8 mouse cellular contexts compared by ENCODE assay signal in genomic region chr16:64771431-64771818, GRCm38 (mm10). TPM values are rescaled to one million over a fixed set of nuclear protein-coding genes. Genes with fewer than 3 reads are reported as not detected.
A peak's percentile ranks its signal among the peaks of the same experiment; 100 is the strongest.
DNase-seq lines count a peak whose midpoint lies in the region; ATAC-seq lines count a peak whose summit lies in the region.

No protein-coding gene starts in this region.

- 87% methylated on average over 2 of the region's 2 CpGs for WGBS in heart, embryonic 14.5 days
- 89% methylated on average over 2 of the region's 2 CpGs for WGBS in hindbrain, embryonic 11.5 days
- 87% methylated on average over 2 of the region's 2 CpGs for WGBS in midbrain, embryonic 13.5 days

- no peaks in the 10 kb centered on the region for H3K9me3 ChIP-seq in heart, embryonic 14.5 days (ENCODE audit: control insufficient read depth, low read length)
- H3K9me3 ChIP-seq in hindbrain, embryonic 11.5 days (ENCODE audit: control insufficient read depth, low read length): no peaks in the 10 kb centered on the region
- H3K9me3 ChIP-seq in midbrain, embryonic 13.5 days: no peaks in the 10 kb centered on the region

- H3K27me3 ChIP-seq in heart, embryonic 14.5 days (ENCODE audit: control insufficient read depth, insufficient read depth, low read length): no peaks in the 10 kb centered on the region
- no peaks in the 10 kb centered on the region for H3K27me3 ChIP-seq in hindbrain, embryonic 11.5 days (ENCODE audit: control insufficient read depth, insufficient read depth, low read length)
- H3K27me3 ChIP-seq in midbrain, embryonic 13.5 days: peaks cover 6% of the 10 kb centered on the region; the same call in 1 of the 2 replicates

- peak overlapping the region; percentile 66 for H3K4me2 ChIP-seq in heart, embryonic 14.5 days (ENCODE audit: low read length)
- H3K4me2 ChIP-seq in hindbrain, embryonic 11.5 days (replicated peaks; ENCODE audit: low read depth, low read length): peak overlapping the region; percentile 17
- peak overlapping the region; percentile 55 for H3K4me2 ChIP-seq in midbrain, embryonic 13.5 days (replicated peaks)

- peaks cover 2 to 6% of the 10 kb centered on the region in 2 experiments; a peak in 2 of 4 replicates for H3K4me1 ChIP-seq in heart, embryonic 14.5 days (ENCODE audit: control insufficient read depth in 2 of 2, insufficient read depth in 2 of 2, low read length in 2 of 2)
- H3K4me1 ChIP-seq in hindbrain, embryonic 11.5 days (replicated peaks; ENCODE audit: control insufficient read depth, insufficient read depth, low read length): no peaks in the 10 kb centered on the region
- peaks cover 13% of the 10 kb centered on the region for H3K4me1 ChIP-seq in midbrain, embryonic 13.5 days (replicated peaks)

- H3K4me3 ChIP-seq in heart, embryonic 14.5 days (ENCODE audit: control insufficient read depth in 1 of 2, insufficient read depth in 1 of 2, low read depth in 1 of 2, low read length in 2 of 2): peak overlapping the region in 1 of 2 experiments; percentile 93; a peak in 2 of 4 replicates
- H3K4me3 ChIP-seq in hindbrain, embryonic 11.5 days (ENCODE audit: low read depth, low read length): no peak overlapping the region
- H3K4me3 ChIP-seq in midbrain, embryonic 13.5 days (replicated peaks): peak overlapping the region; percentile 78

- no peak for DNase-seq in heart, postnatal 36 days
- DNase-seq in brain, adult 2 months (ENCODE audit: low read depth, low spot score): peak; percentile 4
- DNase-seq in hindbrain, embryonic 11.5 days (ENCODE audit: low spot score): no peak
- DNase-seq in thymus, postnatal 4 days: no peak
- DNase-seq in thymus, adult 18-20 months: no peak

- no peak for ATAC-seq in heart, embryonic 14.5 days (ENCODE audit: insufficient number of reproducible peaks, insufficient read depth, low FRiP score, low read depth)
- no peak for ATAC-seq in hindbrain, embryonic 11.5 days (ENCODE audit: low FRiP score)
- no peak for ATAC-seq in midbrain, embryonic 13.5 days
- ATAC-seq in frontal cortex, adult (ENCODE audit: low TSS enrichment): no peak

- peak overlapping the region; percentile 92 for H3K9ac ChIP-seq in heart, embryonic 14.5 days (ENCODE audit: low read length)
- H3K9ac ChIP-seq in hindbrain, embryonic 11.5 days (ENCODE audit: low read depth, low read length): no peak overlapping the region
- peak overlapping the region; percentile 83; the same call in 1 of the 2 replicates for H3K9ac ChIP-seq in midbrain, embryonic 13.5 days (replicated peaks)

- intact Hi-C loops in heart, postnatal 36 days (cut with DNase I): loop anchor here (2.0 kb wide), 2 partner anchors 79 to 101 kb away; partner anchors contain the start of genes Cggbp1 and Zfp654

- peaks cover 9% of the 10 kb centered on the region for H3K36me3 ChIP-seq in heart, embryonic 14.5 days (ENCODE audit: control insufficient read depth, insufficient read depth, low read length)
- no peaks in the 10 kb centered on the region for H3K36me3 ChIP-seq in hindbrain, embryonic 11.5 days (ENCODE audit: control insufficient read depth, insufficient read depth, low read length)
- H3K36me3 ChIP-seq in midbrain, embryonic 13.5 days: peaks cover 6% of the 10 kb centered on the region

- H3K27ac ChIP-seq in heart, embryonic 14.5 days (replicated peaks in 1 of 2; ENCODE audit: control insufficient read depth in 1 of 2, insufficient read depth in 1 of 2, low read depth in 2 of 2, low read length in 2 of 2): peak overlapping the region in 1 of 2 experiments; percentile 23; a peak in 1 of 4 replicates
- H3K27ac ChIP-seq in hindbrain, embryonic 11.5 days (ENCODE audit: low read depth, low read length): no peak overlapping the region
- H3K27ac ChIP-seq in midbrain, embryonic 13.5 days: peak overlapping the region; percentile 85; the same call in 1 of the 2 replicates

RNA-seq across cellular contexts. Expression of gene 4930453N24Rik, which starts 0.5 kb away (rescaled TPM):
- 16.3 and 16.8 TPM in 2 replicates for polyA plus RNA-seq in heart, embryonic 14.5 days (2014; fragmentation: Nextera tagmentation; extraction: Ambion mirVana)
- 10 to 100 TPM; 22.9 to 26.9 TPM for total RNA-seq in heart, postnatal 36 days (2021)
- polyA plus RNA-seq in hindbrain, embryonic 11.5 days (2014; fragmentation: Nextera tagmentation; extraction: Ambion mirVana): 34.5 and 39.7 TPM in 2 replicates
- polyA plus RNA-seq in midbrain, embryonic 13.5 days (2015; fragmentation: Nextera tagmentation; extraction: Ambion mirVana): 22.2 and 24.5 TPM in 2 replicates
